Mouse (Mus musculus) E14TG2a.4 (cell line): Measurements from ENCODE around the gene Nlrp4f.
A peak's percentile ranks its signal among the peaks of the same experiment; 100 is the strongest.

Source experiments
- H3K27me3 ChIP-seq: 2 replicates; pipeline ENCODE4 v1.6.1; 2014; ENCODE audit warnings: low read length, control low read depth; ENCODE audit not compliant: insufficient read depth
- H3K36me3 ChIP-seq: 2 replicates; pipeline ENCODE4 v1.6.1; 2014; ENCODE audit warnings: low read length, control low read depth; ENCODE audit not compliant: insufficient read depth
- H3K4me1 ChIP-seq: replicated peaks from 2 replicates; pipeline ENCODE4 v1.6.1; 2014; ENCODE audit warnings: low read depth, low read length, control low read depth
- H3K4me3 ChIP-seq: replicated peaks from 2 replicates; pipeline ENCODE4 v1.5.1; 2014; ENCODE audit warnings: mild to moderate bottlenecking, low read length
- H3K9me3 ChIP-seq: 2 replicates; pipeline ENCODE4 v1.6.1; 2014; ENCODE audit warnings: low read length, control low read depth
- CTCF ChIP-seq: conservative IDR thresholded peaks from 2 replicates; pipeline ENCODE4 v1.5.1; 2014; ENCODE audit warnings: low read length
- NANOG ChIP-seq: IDR thresholded peaks from 2 replicates; pipeline ENCODE4 v1.6.1; 2014; ENCODE audit warnings: borderline replicate concordance, low read length, mixed read lengths
- POU5F1 ChIP-seq: IDR thresholded peaks from 2 replicates; pipeline ENCODE4 v1.6.1; 2014; ENCODE audit warnings: low read length, borderline replicate concordance

Gene Nlrp4f

GRCm38 (mm10) chr13:65225945-65226344 is 20.2 kb upstream of the Nlrp4f start:
- H3K36me3 ChIP-seq = no peaks in the 10 kb centered on the region
- no peaks in the 10 kb centered on the region for H3K27me3 ChIP-seq
- no peak overlapping the region for H3K4me3 ChIP-seq
- no peak for TF ChIP-seq POU5F1
- no peak for TF ChIP-seq CTCF
- no peak for TF ChIP-seq NANOG
- H3K4me1 ChIP-seq = peaks cover 6% of the 10 kb centered on the region
- H3K9me3 ChIP-seq = no peaks in the 10 kb centered on the region

GRCm38 (mm10) chr13:65200667-65201066 is 5.1 kb downstream of the Nlrp4f start:
- TF ChIP-seq POU5F1 (no peak), NANOG (no peak), CTCF (no peak)
- H3K9me3 ChIP-seq = no peaks in the 10 kb centered on the region

GRCm38 (mm10) chr13:65176472-65177091 is 29.2 kb downstream of the Nlrp4f start:
- H3K9me3 ChIP-seq = no peaks in the 10 kb centered on the region
- peak overlapping the region; percentile 67 for H3K4me3 ChIP-seq
- H3K27me3 ChIP-seq = peaks cover 8% of the 10 kb centered on the region
- TF ChIP-seq NANOG = no peak
- TF ChIP-seq CTCF = no peak
- no peak for TF ChIP-seq POU5F1
- H3K4me1 ChIP-seq = peaks cover 18% of the 10 kb centered on the region
- no peaks in the 10 kb centered on the region for H3K36me3 ChIP-seq

More at GRCm38 (mm10) chr13:65200667-65201066, 5.1 kb downstream of the Nlrp4f start:
- no peak overlapping the region for H3K4me3 ChIP-seq
- H3K4me1 ChIP-seq = peaks cover 4% of the 10 kb centered on the region; the same call in 1 of the 2 replicates
- no peaks in the 10 kb centered on the region for H3K27me3 ChIP-seq
- H3K36me3 ChIP-seq = no peaks in the 10 kb centered on the region

DNA sequence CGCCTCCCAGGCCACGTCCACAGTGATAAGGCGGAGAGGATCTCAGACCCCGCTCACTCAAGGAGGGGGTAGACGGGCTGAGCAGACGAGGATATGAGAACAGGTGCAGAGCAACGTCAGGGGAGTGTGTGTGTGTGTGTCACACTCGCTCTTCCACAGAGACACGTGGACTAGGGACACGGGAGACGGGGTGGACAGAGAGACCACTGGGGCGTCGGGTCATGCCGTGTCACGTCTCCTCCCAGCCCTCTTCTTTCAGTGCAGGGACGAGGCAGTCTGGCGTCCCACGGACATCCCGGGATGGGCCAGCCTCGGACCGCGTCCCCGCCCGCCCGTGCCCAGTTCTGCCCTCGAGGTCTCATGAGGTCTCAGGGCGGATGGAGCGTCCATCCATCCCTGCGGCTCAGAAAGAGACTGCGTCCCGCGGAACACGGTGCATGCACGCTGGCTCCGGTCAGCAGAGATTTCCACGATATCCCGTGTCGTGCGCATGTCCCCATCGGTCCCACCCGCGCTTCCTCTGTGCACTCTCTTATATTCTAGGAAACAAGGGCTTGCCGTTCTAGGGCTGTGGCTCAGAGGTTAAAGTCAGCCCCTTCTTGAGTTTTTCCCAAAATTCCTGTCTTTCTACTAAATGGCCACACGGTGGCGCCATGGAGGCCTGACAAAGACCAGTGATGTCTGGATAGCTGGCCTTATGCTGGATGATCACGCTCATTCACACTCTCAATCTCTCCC is 29.9 kb downstream of the Nlrp4f start:
- Histone ChIP-seq H3K4me3 (peak overlapping the region; percentile 81), H3K4me1 (peaks cover 18% of the 10 kb centered on the region), H3K27me3 (peaks cover 8% of the 10 kb centered on the region), H3K9me3 (no peaks in the 10 kb centered on the region), H3K36me3 (no peaks in the 10 kb centered on the region)
- TF ChIP-seq POU5F1 = no peak
- peak; percentile 64 for TF ChIP-seq CTCF

- no peak overlapping the region for H3K4me3 ChIP-seq
- no peaks in the 10 kb centered on the region for H3K9me3 ChIP-seq
- peaks cover 8% of the 10 kb centered on the region for H3K27me3 ChIP-seq
- no peaks in the 10 kb centered on the region for H3K36me3 ChIP-seq
- H3K4me1 ChIP-seq = peaks cover 18% of the 10 kb centered on the region
- TF ChIP-seq CTCF (no peak), POU5F1 (no peak), NANOG (peak; percentile 95)
Observed at GRCm38 (mm10) chr13:65174102-65174501, 31.7 kb downstream of the Nlrp4f start.

- H3K4me1 ChIP-seq = no peaks in the 10 kb centered on the region
- no peak for TF ChIP-seq POU5F1
- no peak for TF ChIP-seq CTCF
- TF ChIP-seq NANOG = no peak
- H3K4me3 ChIP-seq = no peak within 1 kb of the TSS
- no peaks in the 10 kb centered on the region for H3K27me3 ChIP-seq
- H3K9me3 ChIP-seq = no peaks in the 10 kb centered on the region
- no peaks in the 10 kb centered on the region for H3K36me3 ChIP-seq
Observed at GRCm38 (mm10) chr13:65149940-65150339, 55.8 kb downstream of the Nlrp4f start, which contains the start of gene Olfr466. TSS of gene Olfr466 (plus strand) at chr13:65150240.

DNA sequence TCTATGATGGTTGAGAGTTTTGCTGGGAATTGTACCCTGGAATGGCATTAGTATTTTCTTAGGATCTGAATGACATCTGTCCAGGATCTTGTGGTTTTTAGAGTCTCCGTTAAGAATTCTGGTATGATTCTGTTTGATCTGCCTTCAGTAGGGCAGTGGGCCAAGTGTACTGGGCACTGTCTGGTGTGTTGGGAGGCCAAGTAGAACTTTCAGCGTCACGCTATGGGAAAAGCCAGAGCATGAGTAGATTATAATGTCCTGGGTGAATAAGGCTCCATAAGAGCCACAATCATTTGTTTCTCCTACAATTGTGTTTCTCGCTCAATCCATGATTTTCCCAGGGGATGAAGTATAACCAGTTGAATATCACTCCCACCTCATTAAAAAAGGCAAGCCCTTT is 68.0 kb downstream of the Nlrp4f start, which contains the start of gene Olfr465-ps1:
TSS of gene Olfr465-ps1 (plus strand) at position 301 of the 400 bp plus-strand sequence.
- H3K36me3 ChIP-seq = no peaks in the 10 kb centered on the region
- TF ChIP-seq CTCF = no peak
- no peak for TF ChIP-seq POU5F1
- TF ChIP-seq NANOG = no peak
- no peak within 1 kb of the TSS for H3K4me3 ChIP-seq
- no peaks in the 10 kb centered on the region for H3K4me1 ChIP-seq
- H3K27me3 ChIP-seq = no peaks in the 10 kb centered on the region
- H3K9me3 ChIP-seq = no peaks in the 10 kb centered on the region
